Mouse (Mus musculus) neural tube, embryonic 11.5 days (tissue): ENCODE data around the gene Rasgrf2. TPM values are rescaled to one million over a fixed set of nuclear protein-coding genes. Genes with fewer than 3 reads are reported as not detected.

Experiments used
- ATAC-seq: fragments of 200-750 bp; cut with Nextera tagmentation; 2 replicates; pipeline ENCODE4 v1.8.0; 2017; ENCODE audit warnings: moderate number of reproducible peaks, mild to moderate bottlenecking, moderate TSS enrichment, moderate library complexity; ENCODE audit not compliant: insufficient read depth, low FRiP score, low TSS enrichment
- DNase-seq: peaks from one replicate; pipeline ENCODE4 v3.0.0-alpha.2; 2015; ENCODE audit warnings: low spot score
- H3K27ac ChIP-seq: fragments of 300-500 bp; sonication (generic); 2 replicates; pipeline ENCODE4 v1.5.1; 2014; ENCODE audit warnings: low read depth, mild to moderate bottlenecking, low read length
- H3K27me3 ChIP-seq: fragments of 300-500 bp; sonication (generic); 2 replicates; pipeline ENCODE4 v1.6.1; 2014; ENCODE audit warnings: mild to moderate bottlenecking, low read length, mixed read lengths; ENCODE audit not compliant: control insufficient read depth, insufficient read depth
- H3K36me3 ChIP-seq: fragments of 300-500 bp; sonication (generic); 2 replicates; pipeline ENCODE4 v1.6.1; 2014; ENCODE audit warnings: mild to moderate bottlenecking, low read length, moderate library complexity, mixed read lengths; ENCODE audit not compliant: control insufficient read depth, insufficient read depth
- H3K4me1 ChIP-seq: fragments of 300-500 bp; sonication (generic); 2 replicates; pipeline ENCODE4 v1.6.1; 2014; ENCODE audit warnings: low read length, mixed read lengths; ENCODE audit not compliant: control insufficient read depth, insufficient read depth
- H3K4me2 ChIP-seq: fragments of 300-500 bp; sonication (generic); 2 replicates; pipeline ENCODE4 v1.6.1; 2014; ENCODE audit warnings: low read depth, mild to moderate bottlenecking, moderate library complexity
- H3K4me3 ChIP-seq: fragments of 300-500 bp; sonication (generic); 2 replicates; pipeline ENCODE4 v1.5.1; 2014; ENCODE audit warnings: low read depth, low read length
- H3K9ac ChIP-seq: fragments of 300-500 bp; sonication (generic); 2 replicates; pipeline ENCODE4 v1.6.1; 2014; ENCODE audit warnings: mild to moderate bottlenecking, low read length
- H3K9me3 ChIP-seq: fragments of 300-500 bp; sonication (generic); 2 replicates; pipeline ENCODE4 v1.6.1; 2016; ENCODE audit warnings: low read length; ENCODE audit not compliant: control insufficient read depth
- WGBS: fragments of 180-500 bp; shearing (Covaris S2); extraction: QIAGEN DNeasy Blood & Tissue Kit; methylation state at CpG from one replicate; pipeline ENCODE4 v1.1.7; 2014; 5-methylcytosine and 5-hydroxymethylcytosine counted together
- polyA plus RNA-seq: library from polyadenylated mRNA; unstranded; fragments of >200 nt; fragmentation: Nextera tagmentation; extraction: Ambion mirVana; gene quantifications from 2 replicates; pipeline ENCODE4 v1.2.1, GENCODE M21; 2014

Rasgrf2 gene
- polyA plus RNA-seq, 1 experiment from 2014 or later: 0.04 TPM

- ATAC-seq (no peak), DNase-seq (no peak)
- 85% methylated on average over 5 of the region's 5 CpGs for WGBS
Observed at GRCm38 (mm10) chr13:92119623-92120022, 11.8 kb downstream of the Rasgrf2 start.

GRCm38 (mm10) chr13:92114076-92114475 is 17.4 kb downstream of the Rasgrf2 start:
- H3K4me1 ChIP-seq: no peaks in the 10 kb centered on the region
- WGBS: 79% methylated on average over 3 of the region's 3 CpGs
- no peaks in the 10 kb centered on the region for H3K36me3 ChIP-seq
- H3K9me3 ChIP-seq: no peaks in the 10 kb centered on the region
- no peak overlapping the region for H3K4me2 ChIP-seq
- H3K9ac ChIP-seq: no peak overlapping the region
- no peaks in the 10 kb centered on the region for H3K27me3 ChIP-seq
- no peak overlapping the region for H3K4me3 ChIP-seq
- ATAC-seq (no peak), DNase-seq (no peak)
- H3K27ac ChIP-seq: no peak overlapping the region

More at GRCm38 (mm10) chr13:92119623-92120022, 11.8 kb downstream of the Rasgrf2 start:
- Histone ChIP-seq H3K36me3 (no peaks in the 10 kb centered on the region), H3K4me3 (no peak overlapping the region), H3K27ac (no peak overlapping the region), H3K4me1 (no peaks in the 10 kb centered on the region), H3K4me2 (no peak overlapping the region), H3K9me3 (no peaks in the 10 kb centered on the region), H3K9ac (no peak overlapping the region), H3K27me3 (no peaks in the 10 kb centered on the region)

- ATAC-seq (no peak), DNase-seq (no peak)
- Histone ChIP-seq H3K36me3 (no peaks in the 10 kb centered on the region), H3K4me1 (no peaks in the 10 kb centered on the region), H3K27ac (no peak overlapping the region), H3K4me2 (no peak overlapping the region), H3K9ac (no peak overlapping the region), H3K4me3 (no peak overlapping the region), H3K9me3 (no peaks in the 10 kb centered on the region), H3K27me3 (no peaks in the 10 kb centered on the region)
- WGBS: 80% methylated on average over 4 of the region's 4 CpGs
Observed at GRCm38 (mm10) chr13:92108237-92108636, 23.2 kb downstream of the Rasgrf2 start.

- no peak overlapping the region for H3K9ac ChIP-seq
- ATAC-seq (no peak), DNase-seq (no peak)
- H3K27me3 ChIP-seq: no peaks in the 10 kb centered on the region
- H3K4me1 ChIP-seq: no peaks in the 10 kb centered on the region
- H3K27ac ChIP-seq: no peak overlapping the region
- no peaks in the 10 kb centered on the region for H3K36me3 ChIP-seq
- H3K4me2 ChIP-seq: no peak overlapping the region
- no peaks in the 10 kb centered on the region for H3K9me3 ChIP-seq
- no peak overlapping the region for H3K4me3 ChIP-seq
- WGBS: 81% methylated on average over 7 of the region's 7 CpGs
Observed at GRCm38 (mm10) chr13:92104259-92104658, 27.2 kb downstream of the Rasgrf2 start.

GRCm38 (mm10) chr13:92098484-92098883 is 33.0 kb downstream of the Rasgrf2 start:
- Histone ChIP-seq H3K4me2 (no peak overlapping the region), H3K9me3 (no peaks in the 10 kb centered on the region), H3K36me3 (no peaks in the 10 kb centered on the region), H3K4me3 (no peak overlapping the region), H3K9ac (no peak overlapping the region), H3K27ac (no peak overlapping the region), H3K4me1 (no peaks in the 10 kb centered on the region), H3K27me3 (no peaks in the 10 kb centered on the region)
- ATAC-seq (no peak), DNase-seq (no peak)
- WGBS: 82% methylated on average over 7 of the region's 7 CpGs

- no peaks in the 10 kb centered on the region for H3K36me3 ChIP-seq
- DNase-seq (no peak), ATAC-seq (no peak)
- H3K27ac ChIP-seq: no peak overlapping the region
- H3K9ac ChIP-seq: no peak overlapping the region
- WGBS: 75% methylated on average over 12 of the region's 12 CpGs
- H3K27me3 ChIP-seq: no peaks in the 10 kb centered on the region
- no peaks in the 10 kb centered on the region for H3K4me1 ChIP-seq
- H3K4me2 ChIP-seq: no peak overlapping the region
- H3K4me3 ChIP-seq: no peak overlapping the region
- H3K9me3 ChIP-seq: no peaks in the 10 kb centered on the region
Observed at GRCm38 (mm10) chr13:92095131-92096090, 36.0 kb downstream of the Rasgrf2 start.

- H3K4me2 ChIP-seq: no peak overlapping the region
- no peak overlapping the region for H3K4me3 ChIP-seq
- no peak overlapping the region for H3K9ac ChIP-seq
- ATAC-seq: no peak
- no peak for DNase-seq
- H3K9me3 ChIP-seq: no peaks in the 10 kb centered on the region
- no peaks in the 10 kb centered on the region for H3K36me3 ChIP-seq
- no peaks in the 10 kb centered on the region for H3K4me1 ChIP-seq
- H3K27ac ChIP-seq: no peak overlapping the region
- H3K27me3 ChIP-seq: no peaks in the 10 kb centered on the region
- 86% methylated on average over 6 of the region's 6 CpGs for WGBS
Observed at GRCm38 (mm10) chr13:92093712-92094290, 37.7 kb downstream of the Rasgrf2 start.

- 73% methylated on average over 1 of the region's 1 CpGs for WGBS
- Histone ChIP-seq H3K4me1 (no peaks in the 10 kb centered on the region), H3K9me3 (no peaks in the 10 kb centered on the region), H3K27ac (no peak overlapping the region), H3K36me3 (no peaks in the 10 kb centered on the region), H3K27me3 (no peaks in the 10 kb centered on the region), H3K9ac (no peak overlapping the region), H3K4me2 (no peak overlapping the region), H3K4me3 (no peak overlapping the region)
- DNase-seq: no peak
- no peak for ATAC-seq
Observed at GRCm38 (mm10) chr13:92073111-92073510, 58.3 kb downstream of the Rasgrf2 start.

- DNase-seq (no peak), ATAC-seq (no peak)
- Histone ChIP-seq H3K27ac (no peak overlapping the region), H3K36me3 (no peaks in the 10 kb centered on the region), H3K4me3 (no peak overlapping the region), H3K9ac (no peak overlapping the region), H3K27me3 (no peaks in the 10 kb centered on the region), H3K4me1 (no peaks in the 10 kb centered on the region), H3K9me3 (no peaks in the 10 kb centered on the region), H3K4me2 (no peak overlapping the region)
Observed at GRCm38 (mm10) chr13:92068651-92069050, 62.8 kb downstream of the Rasgrf2 start.
